In genomic region chrX:162829741-162830140, GRCm38 (mm10) we compare ENCODE assay signal across 8 mouse cellular contexts. TPM values are rescaled to one million over a fixed set of nuclear protein-coding genes. Genes with fewer than 3 reads are reported as not detected.
A peak's percentile ranks its signal among the peaks of the same experiment; 100 is the strongest.
DNase-seq lines count a peak whose midpoint lies in the region; ATAC-seq and TF ChIP-seq lines count a peak whose summit lies in the region.

No protein-coding gene starts in this region.

- peak; percentile 21 for DNase-seq in kidney, adult 18-20 months
- no peak for DNase-seq in kidney, postnatal 10 days
- no peak for DNase-seq in embryonic facial prominence, embryonic 10.5 days (ENCODE audit: low spot score)
- DNase-seq in liver, postnatal 0 days, result peak; percentile 12
- no peak for DNase-seq in retina, embryonic 14.5 days (ENCODE audit: low spot score)
- DNase-seq in layer of hippocampus, adult 11-12 months (ENCODE audit: low spot score), result no peak
- no peak for DNase-seq in cerebellum, adult 9-11 months

- TF ChIP-seq EP300 in liver, postnatal 0 days (IDR thresholded peaks at IDR 0.05; ENCODE audit: low read depth), result no peak

- H3K4me3 ChIP-seq in embryonic facial prominence, embryonic 10.5 days, result peak overlapping the region; percentile 69
- peak overlapping the region; percentile 63 for H3K4me3 ChIP-seq in hindbrain, embryonic 15.5 days
- H3K4me3 ChIP-seq in liver, postnatal 0 days (ENCODE audit: low read depth, low read length), result peak overlapping the region; percentile 70

- no peak for TF ChIP-seq CTCF in liver, postnatal 0 days (IDR thresholded peaks at IDR 0.05; ENCODE audit: low read depth)

- ATAC-seq in hindbrain, embryonic 15.5 days (ENCODE audit: low FRiP score, low read depth), result no peak
- ATAC-seq in liver, postnatal 0 days, result peak; percentile 38; the same call in 1 of the 2 replicates

- peak overlapping the region; percentile 42 for H3K4me2 ChIP-seq in hindbrain, embryonic 15.5 days
- H3K4me2 ChIP-seq in liver, postnatal 0 days (ENCODE audit: low read depth, low read length), result peak overlapping the region; percentile 63

- no peaks in the 10 kb centered on the region for H3K9me3 ChIP-seq in embryonic facial prominence, embryonic 10.5 days
- no peaks in the 10 kb centered on the region for H3K9me3 ChIP-seq in hindbrain, embryonic 15.5 days
- no peaks in the 10 kb centered on the region for H3K9me3 ChIP-seq in liver, postnatal 0 days (ENCODE audit: low read length)

- H3K27me3 ChIP-seq in embryonic facial prominence, embryonic 10.5 days (replicated peaks; ENCODE audit: low read depth, poor library complexity, severe bottlenecking), result peaks cover 24% of the 10 kb centered on the region
- no peaks in the 10 kb centered on the region for H3K27me3 ChIP-seq in hindbrain, embryonic 15.5 days
- no peaks in the 10 kb centered on the region for H3K27me3 ChIP-seq in liver, postnatal 0 days (ENCODE audit: insufficient read depth, low read length)

- 43% methylated on average over 5 of the region's 5 CpGs for WGBS in embryonic facial prominence, embryonic 10.5 days
- WGBS in hindbrain, embryonic 15.5 days, result 37% methylated on average over 5 of the region's 5 CpGs
- 39% methylated on average over 5 of the region's 5 CpGs for WGBS in liver, postnatal 0 days (ENCODE audit: insufficient replicate concordance)

- H3K4me1 ChIP-seq in embryonic facial prominence, embryonic 10.5 days, result no peaks in the 10 kb centered on the region
- peaks cover 4% of the 10 kb centered on the region; the same call in 1 of the 2 replicates for H3K4me1 ChIP-seq in hindbrain, embryonic 15.5 days (replicated peaks)
- H3K4me1 ChIP-seq in liver, postnatal 0 days (ENCODE audit: insufficient read depth), result no peaks in the 10 kb centered on the region

- H3K9ac ChIP-seq in hindbrain, embryonic 15.5 days, result no peak overlapping the region
- H3K9ac ChIP-seq in liver, postnatal 0 days (replicated peaks), result no peak overlapping the region

- H3K36me3 ChIP-seq in embryonic facial prominence, embryonic 10.5 days (replicated peaks), result no peaks in the 10 kb centered on the region
- no peaks in the 10 kb centered on the region for H3K36me3 ChIP-seq in hindbrain, embryonic 15.5 days
- no peaks in the 10 kb centered on the region for H3K36me3 ChIP-seq in liver, postnatal 0 days (replicated peaks; ENCODE audit: insufficient read depth, low read length)

- H3K27ac ChIP-seq in embryonic facial prominence, embryonic 10.5 days (replicated peaks), result 0 out of 2 replicates have a peak overlapping the region, but pooled peaks have one; percentile 24
- H3K27ac ChIP-seq in hindbrain, embryonic 15.5 days (replicated peaks), result no peak overlapping the region
- 0 out of 2 replicates have a peak overlapping the region, but pooled peaks have one; percentile 34 for H3K27ac ChIP-seq in liver, postnatal 0 days (ENCODE audit: low read depth)

RNA-seq across cellular contexts. Expression of gene Txlng, which starts 0.5 kb away (rescaled TPM):
- polyA plus RNA-seq in embryonic facial prominence, embryonic 10.5 days (2016; fragmentation: Nextera tagmentation; extraction: Ambion mirVana), result 17.0 and 17.4 TPM in 2 replicates
- polyA plus RNA-seq in hindbrain, embryonic 15.5 days (2015; fragmentation: Nextera tagmentation; extraction: Ambion mirVana), result 11.3 and 13.1 TPM in 2 replicates
- polyA plus RNA-seq in liver, postnatal 0 days (2015; fragmentation: Nextera tagmentation; extraction: Ambion mirVana), result 7.4 and 7.6 TPM in 2 replicates

RNA-seq across cellular contexts. Expression of gene Syap1, which starts 58.5 kb away (rescaled TPM):
- 24.9 and 28.6 TPM in 2 replicates for polyA plus RNA-seq in embryonic facial prominence, embryonic 10.5 days (2016; fragmentation: Nextera tagmentation; extraction: Ambion mirVana)
- 30.9 and 34.0 TPM in 2 replicates for polyA plus RNA-seq in hindbrain, embryonic 15.5 days (2015; fragmentation: Nextera tagmentation; extraction: Ambion mirVana)
- polyA plus RNA-seq in liver, postnatal 0 days (2015; fragmentation: Nextera tagmentation; extraction: Ambion mirVana), result 20.5 and 21.5 TPM in 2 replicates

Comparison
In these comparisons a context has a peak if more than half of its experiments do, and no peak if none do; other contexts are left out.
1. DNase-seq: peak in kidney, adult 18-20 months (single experiment) and liver, postnatal 0 days (single experiment); none in kidney, postnatal 10 days (single experiment), embryonic facial prominence, embryonic 10.5 days (single experiment), retina, embryonic 14.5 days (single experiment), layer of hippocampus, adult 11-12 months (single experiment) and cerebellum, adult 9-11 months (single experiment).
2. Peak in every context shown above with its lines, with median percentiles within 50 percentile points of each other: H3K4me3 ChIP-seq.